Mouse (Mus musculus) CD8-positive naive resting alpha-beta T cell, adult 2 months (primary cell): ENCODE measurements at regions not wholly inside any gene's neighbourhood (a gene's known extent, or its start where the extent isn't known, plus 50 kb on each side); places are given as distances from the start of the nearest gene placed in this dataset.

Experiments
- DNase-seq, 2 experiments: peaks; one replicate each; pipeline ENCODE4 v3.0.0; 2022; ENCODE audit warnings: low read depth in 2 of 2, low spot score in 2 of 2

- DNase-seq = no peak
These were observed 417.0 kb upstream of the Ubash3b start for GRCm38 (mm10) chr9:41578221-41579106.

DNA sequence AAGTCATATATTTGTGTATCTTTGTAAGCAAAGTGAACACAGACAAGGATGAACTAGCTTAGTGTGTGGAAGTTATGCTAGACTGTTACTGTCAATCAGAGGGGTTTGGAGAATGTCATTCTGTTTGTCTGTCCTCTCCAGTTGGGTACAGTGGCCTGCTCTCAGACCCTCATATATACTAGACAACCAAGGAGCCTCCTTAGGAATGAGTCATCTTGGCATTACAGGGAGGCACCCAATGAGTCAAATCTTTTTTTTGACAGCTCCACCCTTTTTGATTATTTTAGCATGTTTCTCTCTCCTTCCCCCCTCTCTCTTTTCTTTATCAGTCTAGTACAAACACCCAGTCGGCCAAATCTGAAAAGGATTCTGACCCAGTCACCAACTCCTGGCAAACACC, 416.3 kb upstream of the Ubash3b start:
- DNase-seq = no peak

DNA sequence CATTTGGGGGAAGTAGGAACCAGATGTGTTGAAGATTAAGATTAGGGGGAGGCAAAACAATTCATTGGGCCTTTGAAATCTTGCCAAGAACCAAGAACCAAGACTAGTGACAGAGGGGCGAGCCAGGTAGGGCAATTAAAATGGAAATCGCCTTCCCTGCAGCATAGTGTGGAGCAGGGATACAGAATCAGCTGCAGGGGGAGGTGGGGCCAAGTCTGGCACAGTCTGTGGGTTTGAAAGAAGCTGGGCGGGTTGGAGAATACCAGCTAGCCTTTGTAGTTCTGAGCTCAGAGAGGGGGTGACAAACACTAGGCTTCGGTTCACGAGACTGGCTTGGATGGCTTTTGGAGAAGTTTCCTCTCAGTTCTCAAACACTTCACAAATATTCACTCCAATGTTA, 414.3 kb upstream of the Ubash3b start:
- DNase-seq = no peak

GRCm38 (mm10) chr9:41570262-41570661, 408.8 kb upstream of the Ubash3b start:
- DNase-seq = no peak

- DNase-seq = no peak
These were observed 405.0 kb upstream of the Ubash3b start for GRCm38 (mm10) chr9:41566496-41566895.

DNA sequence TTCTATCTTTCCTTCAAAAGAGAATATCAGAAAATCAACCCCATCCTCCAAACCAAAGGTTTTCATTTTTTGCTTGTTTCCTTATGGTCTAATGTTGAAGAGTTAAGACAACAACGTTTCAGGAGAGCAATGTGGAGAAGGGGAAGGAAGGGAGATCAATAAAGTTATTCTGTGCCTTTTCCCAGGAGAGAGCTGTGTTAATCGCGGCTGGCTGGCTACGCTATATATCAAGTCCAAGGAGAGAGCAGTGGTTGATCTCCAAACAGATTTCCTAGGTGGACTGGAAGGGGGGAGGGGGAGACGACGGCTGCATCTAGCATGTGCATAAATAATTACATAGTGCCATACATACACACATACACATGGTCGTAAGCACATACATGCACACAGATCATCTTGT, 404.3 kb upstream of the Ubash3b start:
- no peak for DNase-seq

- DNase-seq = no peak
These were observed 401.9 kb upstream of the Ubash3b start for GRCm38 (mm10) chr9:41563376-41563775.

GRCm38 (mm10) chr9:41558456-41558855, 397.0 kb upstream of the Ubash3b start:
- DNase-seq = no peak

GRCm38 (mm10) chr9:41556888-41557287, 395.4 kb upstream of the Ubash3b start:
- no peak for DNase-seq

DNA sequence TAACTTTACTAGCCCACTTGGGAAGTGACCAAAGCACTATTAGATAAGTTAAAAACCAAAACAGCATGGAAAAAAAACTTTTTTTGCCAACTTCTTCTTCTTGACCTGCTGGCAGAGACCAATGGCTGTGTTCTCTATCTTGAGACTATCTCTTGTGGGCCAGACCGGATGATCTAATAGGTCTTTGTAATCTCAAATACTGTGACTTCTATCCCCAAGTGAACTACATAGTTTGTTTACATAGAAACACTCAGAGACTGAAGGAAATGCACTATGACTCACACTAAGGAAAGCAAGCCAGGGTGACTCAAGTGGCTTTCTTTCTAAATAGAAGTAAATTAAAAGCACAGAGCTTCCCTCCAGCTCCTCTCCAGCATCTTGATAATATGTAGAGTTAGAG, 384.3 kb upstream of the Ubash3b start:
- no peak for DNase-seq

DNA sequence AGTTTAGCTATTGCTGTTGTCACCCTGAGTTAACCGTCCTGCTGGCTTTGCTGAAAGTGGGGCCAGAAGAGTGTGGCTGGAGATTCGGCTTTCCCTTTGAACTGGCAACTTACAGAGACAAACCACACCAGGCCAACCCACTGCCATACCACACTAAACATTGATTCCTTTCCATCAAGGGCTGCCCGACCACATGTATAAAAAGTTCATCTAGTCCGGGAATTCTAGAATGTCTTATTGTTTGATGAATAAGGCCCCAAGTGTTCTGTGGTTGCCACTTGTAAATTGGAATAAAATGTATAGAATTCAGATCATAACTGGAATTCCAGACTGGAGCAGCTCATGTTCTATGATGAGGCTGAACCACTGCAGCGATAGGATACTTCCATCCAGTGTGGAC, 381.0 kb upstream of the Ubash3b start:
- no peak for DNase-seq

DNA sequence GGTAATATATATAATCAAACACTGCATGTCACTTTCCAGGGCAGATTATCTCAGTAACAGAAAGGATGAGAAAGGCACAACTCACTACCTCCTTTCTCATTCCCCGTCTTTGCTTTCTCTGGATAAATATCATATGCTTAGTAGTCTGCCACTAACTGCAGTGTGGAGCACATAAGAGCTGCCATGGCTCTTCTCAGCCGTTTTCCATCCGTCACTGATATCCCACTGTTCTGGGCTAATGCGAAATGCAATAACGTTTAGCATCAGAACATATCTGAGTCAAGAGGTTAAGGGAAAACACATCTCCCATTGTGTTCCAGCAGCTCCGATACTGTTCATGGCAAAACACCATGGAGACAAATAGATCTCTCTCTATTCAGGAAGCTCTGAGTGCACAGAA, 379.8 kb upstream of the Ubash3b start:
- DNase-seq = no peak

DNA sequence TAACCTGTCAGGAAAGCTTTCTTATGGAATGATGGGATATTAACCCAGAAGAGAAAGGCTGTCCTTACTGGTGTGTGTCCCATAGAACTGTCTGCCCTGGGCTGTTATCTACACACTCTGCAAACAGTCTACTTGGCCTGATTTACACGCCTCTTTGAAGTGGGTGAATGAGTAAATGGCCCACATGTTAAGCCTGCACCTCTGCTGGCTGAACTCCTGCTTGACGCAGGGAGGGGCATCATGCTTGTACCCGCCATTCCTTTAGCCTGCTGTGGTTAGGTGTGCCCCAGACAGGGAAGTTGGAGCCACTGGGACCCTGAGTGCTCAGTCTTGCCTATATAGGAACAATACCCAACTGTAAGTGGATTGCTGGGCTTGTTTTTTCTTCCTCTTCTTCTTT, 371.3 kb upstream of the Ubash3b start:
- DNase-seq = no peak

GRCm38 (mm10) chr9:41532290-41532689, 370.8 kb upstream of the Ubash3b start:
- DNase-seq = no peak

- DNase-seq = no peak
These were observed 370.1 kb upstream of the Ubash3b start for GRCm38 (mm10) chr9:41531596-41531995.

GRCm38 (mm10) chr9:41526126-41526525, 364.6 kb upstream of the Ubash3b start:
- DNase-seq = no peak

GRCm38 (mm10) chr9:41525534-41525933, 364.0 kb upstream of the Ubash3b start:
- DNase-seq = no peak

- no peak for DNase-seq
These were observed 363.1 kb upstream of the Ubash3b start for GRCm38 (mm10) chr9:41524591-41524990.

DNA sequence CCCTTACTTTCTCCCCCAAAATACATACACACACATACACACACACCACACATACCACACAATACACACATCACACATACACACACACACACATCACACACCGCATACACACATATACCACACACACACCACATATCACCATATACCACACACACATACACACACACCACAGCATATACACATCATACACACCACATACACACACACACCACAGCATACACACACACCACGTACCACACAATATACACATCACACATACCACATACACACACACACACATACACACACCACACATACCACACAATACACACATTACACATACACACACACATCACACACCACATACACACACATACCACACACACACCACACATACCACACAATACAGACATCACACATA, 362.5 kb upstream of the Ubash3b start:
- no peak for DNase-seq

DNA sequence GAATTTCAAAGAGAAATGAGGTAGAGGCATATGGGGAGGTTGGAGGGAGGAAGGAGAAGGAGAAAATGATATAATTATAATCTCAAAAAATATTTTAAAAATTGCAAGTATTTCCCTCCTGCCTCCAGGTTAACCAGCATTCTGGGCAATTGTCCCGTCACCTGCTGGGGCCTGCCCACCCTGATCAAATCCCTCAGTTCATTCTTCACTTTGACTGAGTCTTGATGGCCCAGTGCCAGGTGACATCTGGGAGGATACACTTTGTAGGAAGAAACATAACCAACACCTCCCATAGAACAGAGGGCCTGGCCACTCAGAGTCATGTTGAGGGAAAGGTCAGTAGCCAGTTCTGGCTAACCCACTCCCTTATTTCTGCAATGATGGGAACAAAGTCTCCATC, 360.8 kb upstream of the Ubash3b start:
- no peak for DNase-seq

GRCm38 (mm10) chr9:41517787-41518186, 356.3 kb upstream of the Ubash3b start:
- no peak for DNase-seq

- DNase-seq = no peak
These were observed 355.7 kb upstream of the Ubash3b start for GRCm38 (mm10) chr9:41517053-41517696.

DNA sequence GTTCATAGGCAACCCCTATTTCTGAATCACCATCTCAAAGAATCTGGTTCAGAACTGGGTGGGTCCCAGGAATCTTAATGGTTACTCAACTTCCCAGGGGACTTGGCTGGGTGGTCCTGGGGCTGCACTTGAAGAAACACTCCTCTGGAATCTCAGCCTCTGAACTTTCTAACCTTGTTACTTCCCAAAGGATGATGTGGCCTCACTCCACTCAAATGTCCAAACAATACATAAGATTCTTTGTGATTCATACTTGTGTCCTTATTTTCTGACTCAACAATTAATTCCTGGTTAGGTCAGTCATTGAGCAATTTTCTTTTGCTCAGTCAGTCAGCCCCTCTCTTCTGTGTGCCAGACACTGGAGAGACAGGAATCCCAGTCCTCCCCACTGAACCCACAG, 353.7 kb upstream of the Ubash3b start:
- DNase-seq = no peak
